Mouse (Mus musculus): ENCODE results near the gene Rarres1. TPM values are rescaled to one million over a fixed set of nuclear protein-coding genes. Genes with fewer than 3 reads are reported as not detected.

Rarres1 gene
- polyA plus RNA-seq, 1 experiment from 2014 or later = 4.9 TPM

DNA sequence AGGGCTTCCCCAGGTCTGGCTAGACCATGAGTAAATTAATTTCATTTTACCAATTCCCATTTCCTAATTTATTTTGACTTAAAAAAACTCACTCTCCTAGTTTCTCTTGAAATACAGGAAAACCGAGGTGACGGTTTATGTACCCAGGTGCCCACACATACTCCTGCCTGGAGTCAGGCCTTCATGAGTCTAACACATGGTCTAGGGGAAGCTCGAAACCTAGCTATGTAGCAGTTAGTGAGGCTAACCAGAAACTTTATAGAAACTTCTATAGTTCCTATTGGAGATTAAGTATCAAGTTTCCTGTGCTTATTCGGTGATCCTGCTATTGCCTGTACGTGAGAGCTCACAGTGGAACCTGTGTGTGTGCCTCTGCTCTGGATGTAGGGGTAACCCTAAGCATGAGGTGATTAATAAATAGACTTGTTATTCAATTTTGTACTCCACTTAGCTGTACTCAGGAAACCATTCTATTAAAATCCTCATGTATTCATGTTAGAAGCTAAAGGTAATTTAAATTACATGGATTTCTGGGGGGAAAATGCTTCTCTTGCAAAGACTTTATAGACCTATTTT, 5.3 kb upstream of the Rarres1 start:
- H3K9me3 ChIP-seq = no peaks in the 10 kb centered on the region
- 26% methylated on average over 5 of the region's 5 CpGs for WGBS

GRCm38 (mm10) chr3:67514801-67515273, 486 bp downstream of the Rarres1 start:
- Histone ChIP-seq H3K27ac (no peak overlapping the region), H3K9me3 (no peaks in the 10 kb centered on the region), H3K4me3 (peak overlapping the region; percentile 64), H3K4me2 (replicated peaks) (peak overlapping the region; percentile 100), H3K27me3 (peaks cover 60% of the 10 kb centered on the region), H3K9ac (peak overlapping the region; percentile 80), H3K36me3 (no peaks in the 10 kb centered on the region), H3K4me1 (0 out of 2 replicates have a peak, but pooled peaks cover 3% of the 10 kb centered on the region)
- 5% methylated on average over 40 of the region's 40 CpGs for WGBS
- ATAC-seq (ENCODE audit: low FRiP score, low read depth) = 0 out of 2 replicates have a peak, but pooled peaks have one; percentile 38

More for the DNA sequence above, 5.3 kb upstream of the Rarres1 start:
- ATAC-seq (ENCODE audit: low FRiP score, low read depth) = peak; percentile 72
- no peaks in the 10 kb centered on the region for H3K36me3 ChIP-seq
- no peak overlapping the region for H3K9ac ChIP-seq
- no peak overlapping the region for H3K4me3 ChIP-seq
- H3K27me3 ChIP-seq = peaks cover 34% of the 10 kb centered on the region
- H3K27ac ChIP-seq = no peak overlapping the region; the same call in 1 of the 2 replicates
- peaks cover 16% of the 10 kb centered on the region for H3K4me1 ChIP-seq
- H3K4me2 ChIP-seq (replicated peaks) = no peak overlapping the region

GRCm38 (mm10) chr3:67512807-67513206, 2.5 kb downstream of the Rarres1 start:
- Histone ChIP-seq H3K27me3 (peaks cover 46% of the 10 kb centered on the region), H3K4me3 (no peak overlapping the region), H3K27ac (no peak overlapping the region), H3K36me3 (no peaks in the 10 kb centered on the region), H3K9ac (no peak overlapping the region), H3K4me2 (replicated peaks) (no peak overlapping the region), H3K4me1 (0 out of 2 replicates have a peak, but pooled peaks cover 3% of the 10 kb centered on the region), H3K9me3 (no peaks in the 10 kb centered on the region)
- ATAC-seq (ENCODE audit: low FRiP score, low read depth) = peak; percentile 49; the same call in 1 of the 2 replicates
- WGBS = 3% methylated on average over 5 of the region's 5 CpGs

DNA sequence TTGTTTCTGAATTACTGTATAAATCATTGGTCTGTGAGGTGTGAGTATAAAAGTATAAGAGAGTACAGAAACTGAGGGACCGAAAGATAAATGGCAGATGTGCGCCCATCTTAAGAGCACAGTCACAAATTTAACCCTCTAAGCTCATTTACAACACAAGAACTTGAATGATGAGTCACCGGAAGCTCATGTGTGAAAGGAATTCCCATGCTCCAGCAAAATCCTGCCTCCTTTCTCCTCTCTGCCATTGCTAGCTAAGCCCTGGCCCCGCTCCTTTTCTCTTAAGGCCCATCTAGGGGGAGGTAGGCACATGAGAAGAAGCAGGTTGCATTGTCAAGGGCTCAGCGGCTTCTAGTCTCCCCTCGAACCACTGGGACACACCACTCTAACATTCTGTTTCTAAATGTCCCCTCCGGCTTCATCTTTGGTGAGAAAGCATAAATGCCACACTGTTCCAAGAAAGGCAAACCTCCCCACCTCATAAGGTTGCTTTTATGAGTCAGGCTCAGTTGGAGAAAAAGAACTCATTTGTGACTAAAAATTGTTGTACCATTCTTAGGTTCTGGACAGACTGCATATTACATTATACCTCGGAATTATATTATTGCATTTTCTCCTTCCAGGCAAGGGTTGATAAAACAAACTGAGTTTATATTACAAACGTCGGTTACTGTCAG, 7.0 kb downstream of the Rarres1 start:
- no peak for ATAC-seq (ENCODE audit: low FRiP score, low read depth)
- Histone ChIP-seq H3K27me3 (peaks cover 4% of the 10 kb centered on the region), H3K9me3 (no peaks in the 10 kb centered on the region), H3K4me1 (no peaks in the 10 kb centered on the region), H3K27ac (no peak overlapping the region), H3K4me2 (replicated peaks) (no peak overlapping the region), H3K4me3 (no peak overlapping the region), H3K9ac (no peak overlapping the region), H3K36me3 (no peaks in the 10 kb centered on the region)
- WGBS = 75% methylated on average over 10 of the region's 10 CpGs

GRCm38 (mm10) chr3:67505286-67505685, 10.0 kb downstream of the Rarres1 start:
- no peaks in the 10 kb centered on the region for H3K36me3 ChIP-seq
- ATAC-seq (ENCODE audit: low FRiP score, low read depth) = no peak
- H3K27me3 ChIP-seq = no peaks in the 10 kb centered on the region
- 74% methylated on average over 2 of the region's 2 CpGs for WGBS
- no peak overlapping the region for H3K4me3 ChIP-seq
- no peak overlapping the region for H3K9ac ChIP-seq
- H3K4me2 ChIP-seq (replicated peaks) = no peak overlapping the region
- H3K9me3 ChIP-seq = no peaks in the 10 kb centered on the region
- no peaks in the 10 kb centered on the region for H3K4me1 ChIP-seq
- no peak overlapping the region for H3K27ac ChIP-seq

DNA sequence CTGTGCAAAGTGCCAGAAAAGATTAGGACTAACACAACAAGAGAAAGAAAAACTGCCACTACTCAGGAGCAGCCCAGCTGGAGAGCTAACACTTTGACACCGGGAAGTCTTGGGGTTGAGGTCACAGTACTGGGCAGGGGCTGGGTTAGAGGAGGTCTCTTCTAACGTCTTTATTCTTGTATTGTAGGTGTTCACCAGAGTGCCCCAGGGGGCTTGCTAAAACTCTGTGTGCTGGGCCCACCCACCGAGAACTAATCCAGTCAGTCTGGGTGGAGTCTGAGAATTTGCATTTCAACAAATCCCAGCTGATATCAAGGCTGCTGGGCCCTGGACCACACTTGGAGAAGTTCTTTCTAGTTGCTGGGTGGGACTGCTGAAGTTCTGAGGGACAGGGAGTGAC, 11.4 kb downstream of the Rarres1 start:
- Histone ChIP-seq H3K9ac (no peak overlapping the region), H3K4me2 (replicated peaks) (no peak overlapping the region), H3K9me3 (0 out of 2 replicates have a peak, but pooled peaks cover 2% of the 10 kb centered on the region), H3K4me3 (no peak overlapping the region), H3K36me3 (no peaks in the 10 kb centered on the region), H3K4me1 (no peaks in the 10 kb centered on the region), H3K27ac (no peak overlapping the region), H3K27me3 (no peaks in the 10 kb centered on the region)
- WGBS = 17% methylated on average over 3 of the region's 3 CpGs
- 0 out of 2 replicates have a peak, but pooled peaks have one; percentile 54 for ATAC-seq (ENCODE audit: low FRiP score, low read depth)

- no peaks in the 10 kb centered on the region for H3K36me3 ChIP-seq
- no peak overlapping the region for H3K9ac ChIP-seq
- H3K9me3 ChIP-seq = 0 out of 2 replicates have a peak, but pooled peaks cover 4% of the 10 kb centered on the region
- no peak overlapping the region for H3K4me3 ChIP-seq
- WGBS = 87% methylated on average over 4 of the region's 4 CpGs
- no peaks in the 10 kb centered on the region for H3K4me1 ChIP-seq
- no peak overlapping the region for H3K27ac ChIP-seq
- no peaks in the 10 kb centered on the region for H3K27me3 ChIP-seq
- no peak for ATAC-seq (ENCODE audit: low FRiP score, low read depth)
- H3K4me2 ChIP-seq (replicated peaks) = no peak overlapping the region
Measured at GRCm38 (mm10) chr3:67499406-67499791, 15.9 kb downstream of the Rarres1 start.

GRCm38 (mm10) chr3:67498773-67499405, 16.4 kb downstream of the Rarres1 start:
- no peak overlapping the region for H3K4me3 ChIP-seq
- H3K4me1 ChIP-seq = 0 out of 2 replicates have a peak, but pooled peaks cover 1% of the 10 kb centered on the region
- no peak for ATAC-seq (ENCODE audit: low FRiP score, low read depth)
- H3K27ac ChIP-seq = no peak overlapping the region
- no peaks in the 10 kb centered on the region for H3K27me3 ChIP-seq
- H3K9me3 ChIP-seq = 0 out of 2 replicates have a peak, but pooled peaks cover 4% of the 10 kb centered on the region
- H3K36me3 ChIP-seq = no peaks in the 10 kb centered on the region
- no peak overlapping the region for H3K9ac ChIP-seq
- WGBS = 92% methylated on average over 8 of the region's 8 CpGs
- H3K4me2 ChIP-seq (replicated peaks) = no peak overlapping the region

DNA sequence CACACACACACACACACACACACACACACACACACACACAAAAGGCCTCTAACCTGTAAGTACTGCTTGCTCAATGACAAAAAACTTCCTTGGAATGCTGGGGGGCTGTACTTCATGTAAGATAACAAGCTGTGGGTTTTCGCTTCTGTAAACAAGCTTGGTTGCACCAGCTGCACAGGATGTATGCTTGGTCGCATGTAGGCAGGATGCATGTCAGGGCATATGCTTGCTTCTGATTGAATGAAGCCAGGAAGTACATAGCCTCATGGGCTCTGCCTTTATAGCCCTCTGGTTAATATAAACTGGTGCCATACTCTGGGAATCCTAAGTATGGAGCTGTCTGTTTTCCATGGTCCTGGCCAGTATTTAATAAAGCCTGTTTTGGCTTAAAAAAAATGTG, 17.3 kb downstream of the Rarres1 start:
- 81% methylated on average over 2 of the region's 2 CpGs for WGBS
- Histone ChIP-seq H3K27ac (no peak overlapping the region), H3K4me1 (peaks cover 6% of the 10 kb centered on the region; the same call in 1 of the 2 replicates), H3K4me2 (replicated peaks) (no peak overlapping the region), H3K27me3 (no peaks in the 10 kb centered on the region), H3K9ac (no peak overlapping the region), H3K9me3 (0 out of 2 replicates have a peak, but pooled peaks cover 4% of the 10 kb centered on the region), H3K4me3 (no peak overlapping the region), H3K36me3 (no peaks in the 10 kb centered on the region)
- ATAC-seq (ENCODE audit: low FRiP score, low read depth) = no peak

GRCm38 (mm10) chr3:67496310-67496709, 19.0 kb downstream of the Rarres1 start:
- H3K36me3 ChIP-seq = no peaks in the 10 kb centered on the region
- no peak for ATAC-seq (ENCODE audit: low FRiP score, low read depth)
- WGBS = 86% methylated on average over 10 of the region's 10 CpGs
- H3K9ac ChIP-seq = no peak overlapping the region
- no peaks in the 10 kb centered on the region for H3K27me3 ChIP-seq
- H3K4me2 ChIP-seq (replicated peaks) = no peak overlapping the region
- 0 out of 2 replicates have a peak, but pooled peaks cover 4% of the 10 kb centered on the region for H3K9me3 ChIP-seq
- peaks cover 6% of the 10 kb centered on the region; the same call in 1 of the 2 replicates for H3K4me1 ChIP-seq
- H3K27ac ChIP-seq = no peak overlapping the region
- no peak overlapping the region for H3K4me3 ChIP-seq

DNA sequence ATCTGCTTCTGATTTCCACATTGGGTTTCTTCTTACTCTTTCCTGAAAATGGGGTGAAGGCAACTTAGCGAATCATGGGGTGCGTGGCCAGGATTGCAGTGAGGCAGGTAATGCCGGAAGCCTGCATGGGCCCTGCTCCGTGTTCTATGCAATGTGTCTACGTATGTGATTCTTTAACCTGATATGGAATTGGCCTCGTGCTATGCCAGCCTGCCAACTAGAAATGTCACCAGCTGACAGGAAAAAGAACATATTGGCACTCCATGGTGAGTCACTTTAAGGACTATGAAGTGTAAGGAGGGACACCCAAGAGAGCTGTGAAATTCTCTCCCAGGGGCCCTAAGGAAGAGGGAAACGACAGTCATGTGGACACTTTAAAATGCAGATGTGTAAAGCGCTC, 22.2 kb downstream of the Rarres1 start:
- Histone ChIP-seq H3K9me3 (no peaks in the 10 kb centered on the region), H3K27me3 (no peaks in the 10 kb centered on the region), H3K4me3 (no peak overlapping the region), H3K9ac (no peak overlapping the region), H3K27ac (no peak overlapping the region), H3K4me1 (peaks cover 6% of the 10 kb centered on the region; the same call in 1 of the 2 replicates), H3K36me3 (no peaks in the 10 kb centered on the region), H3K4me2 (replicated peaks) (no peak overlapping the region)
- ATAC-seq (ENCODE audit: low FRiP score, low read depth) = no peak
- WGBS = 75% methylated on average over 8 of the region's 8 CpGs
